Mouse (Mus musculus) G1E (cell line): ENCODE measurements at regions not wholly inside any gene's neighbourhood (a gene's known extent, or its start where the extent isn't known, plus 50 kb on each side); places are given as distances from the start of the nearest gene placed in this dataset.

Experiments used
- CTCF ChIP-seq: IDR thresholded peaks from 2 replicates; pipeline ENCODE4 v1.5.1; 2012; ENCODE audit warnings: low read depth, low read length, inconsistent platforms, mixed read lengths
- GATA2 ChIP-seq: IDR thresholded peaks from 2 replicates; pipeline ENCODE4 v1.6.1; 2012; ENCODE audit warnings: low read depth, low read length, inconsistent platforms, borderline replicate concordance
- TAL1 ChIP-seq: conservative IDR thresholded peaks from 2 replicates; pipeline ENCODE4 v1.6.1; 2012; ENCODE audit warnings: low read depth, low read length, inconsistent platforms, mixed read lengths

DNA sequence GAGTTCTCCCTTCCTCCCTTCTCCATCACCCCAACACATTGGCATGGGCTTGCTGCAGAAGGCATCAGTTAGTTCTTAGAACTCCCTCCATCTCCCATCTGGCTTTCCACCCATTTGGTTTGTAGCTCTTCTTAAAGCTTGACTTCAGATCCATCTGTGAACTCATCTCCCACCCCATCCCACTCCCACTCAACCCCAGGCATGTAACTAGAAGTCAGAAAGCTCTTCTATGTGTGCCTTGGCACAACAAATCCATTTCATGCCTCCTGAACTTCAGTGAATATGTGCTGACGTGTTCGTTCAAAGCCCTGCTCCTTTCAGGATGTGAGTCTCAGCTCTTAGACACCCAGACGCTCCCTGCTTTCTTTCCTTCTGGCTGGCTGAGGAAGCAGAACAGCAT is 81.0 kb upstream of the Rbm19 start:
- TF ChIP-seq GATA2 (no peak), CTCF (no peak), TAL1 (no peak)
